ENCODE assay signal across 5 mouse cellular contexts in the genomic region with DNA sequence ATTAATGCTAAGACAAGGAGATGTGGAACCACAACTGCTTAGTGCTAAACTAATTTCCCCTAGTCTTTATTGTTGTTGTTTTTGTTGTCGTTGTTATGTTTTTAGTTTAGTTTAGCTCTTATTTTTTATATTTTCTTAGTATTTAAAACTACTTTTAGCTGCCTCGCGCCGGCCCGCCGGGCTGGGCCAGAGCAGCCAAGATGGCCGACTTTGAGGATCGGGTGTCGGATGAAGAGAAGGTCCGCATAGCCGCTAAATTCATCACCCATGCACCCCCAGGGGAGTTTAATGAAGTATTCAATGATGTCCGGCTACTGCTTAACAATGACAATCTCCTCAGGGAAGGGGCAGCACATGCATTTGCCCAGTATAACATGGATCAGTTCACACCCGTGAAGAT.
ATAC-seq lines count a peak whose summit lies in the region.

No protein-coding gene starts in this region.

- ATAC-seq in erythroblast, adult 5-6 weeks (replicated peaks; ENCODE audit: low FRiP score, poor library complexity, severe bottlenecking) = peak; percentile 74
- peak; percentile 68 for ATAC-seq in granulocyte monocyte progenitor cell, adult 5-6 weeks (replicated peaks; ENCODE audit: poor library complexity, severe bottlenecking)
- peak; percentile 87 for ATAC-seq in megakaryocyte, adult 5-6 weeks (ENCODE audit: poor library complexity, severe bottlenecking)
- ATAC-seq in megakaryocyte-erythroid progenitor cell, adult 5-6 weeks (replicated peaks; ENCODE audit: low FRiP score, low TSS enrichment, poor library complexity, severe bottlenecking) = peak; percentile 70
- ATAC-seq in neutrophil, adult 5-6 weeks (ENCODE audit: extremely low read depth, insufficient number of reproducible peaks, low FRiP score, poor library complexity, severe bottlenecking) = 0 out of 2 replicates have a peak, but pooled peaks have one; percentile 36

Comparison
In these comparisons a context has a peak if more than half of its experiments do, and no peak if none do; other contexts are left out.
1. Peak in every context shown above with its lines: ATAC-seq.
2. ATAC-seq: peak in every context shown above with its lines; median percentile 87 in megakaryocyte, adult 5-6 weeks; 74 in erythroblast, adult 5-6 weeks; 70 in megakaryocyte-erythroid progenitor cell, adult 5-6 weeks; 68 in granulocyte monocyte progenitor cell, adult 5-6 weeks; 36 in neutrophil, adult 5-6 weeks.